Mouse (Mus musculus) ES-Bruce4 (cell line): ENCODE results near the gene Tmem219.

Source experiments
- CTCF ChIP-seq: IDR thresholded peaks from one replicate; pipeline ENCODE4 v1.8.1; 2011; ENCODE audit warnings: low read depth, low read length
- POLR2A ChIP-seq: IDR thresholded peaks from one replicate; pipeline ENCODE4 v1.8.1; 2011; ENCODE audit warnings: low read length; ENCODE audit not compliant: insufficient read depth

DNA sequence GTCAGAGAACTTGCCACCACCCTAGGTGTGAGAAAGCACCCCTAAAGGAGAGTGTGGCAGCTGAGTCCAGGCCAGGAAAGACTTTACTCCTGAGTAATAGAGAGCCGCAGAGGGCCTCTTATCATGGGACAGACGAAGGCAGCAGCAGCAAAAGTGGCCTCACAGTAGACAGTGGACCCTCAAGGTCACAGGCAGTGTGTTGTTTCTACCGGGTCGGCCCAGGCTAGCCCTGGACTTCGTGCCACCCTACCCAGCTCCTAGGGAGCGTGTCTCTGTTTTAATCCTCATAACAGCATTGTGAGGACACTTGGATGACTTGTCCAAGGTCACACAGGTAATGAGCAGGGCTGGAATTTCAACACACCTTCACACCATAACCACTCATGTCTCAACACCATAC lies 72.6 kb downstream of the Tmem219 start:
- TF ChIP-seq CTCF (no peak), POLR2A (no peak)
